Mouse (Mus musculus) liver, embryonic 16.5 days (tissue): ENCODE measurements at regions not wholly inside any gene's neighbourhood (a gene's known extent, or its start where the extent isn't known, plus 50 kb on each side); places are given as distances from the start of the nearest gene placed in this dataset.

Experiments used
- ATAC-seq: fragments of 200-750 bp; cut with Nextera tagmentation; 2 replicates; pipeline ENCODE4 v1.8.0; 2017; ENCODE audit warnings: low read depth, mild to moderate bottlenecking, moderate number of reproducible peaks, moderate library complexity
- H3K27ac ChIP-seq: fragments of 300-500 bp; sonication (generic); 2 replicates; pipeline ENCODE4 v1.5.1; 2014; ENCODE audit warnings: mild to moderate bottlenecking, low read length
- H3K27me3 ChIP-seq: fragments of 300-500 bp; sonication (generic); 2 replicates; pipeline ENCODE4 v1.6.1; 2014; ENCODE audit warnings: low read depth, low read length, mixed read lengths; ENCODE audit not compliant: control insufficient read depth, insufficient read depth
- H3K36me3 ChIP-seq: fragments of 300-500 bp; sonication (generic); 2 replicates; pipeline ENCODE4 v1.6.1; 2014; ENCODE audit warnings: mild to moderate bottlenecking; ENCODE audit not compliant: control insufficient read depth, insufficient read depth
- H3K4me1 ChIP-seq: fragments of 300-500 bp; sonication (generic); 2 replicates; pipeline ENCODE4 v1.6.1; 2014; ENCODE audit warnings: low read depth, low read length, mixed read lengths; ENCODE audit not compliant: control insufficient read depth
- H3K4me2 ChIP-seq: fragments of 300-500 bp; sonication (generic); 2 replicates; pipeline ENCODE4 v1.6.1; 2014; ENCODE audit warnings: low read depth, low read length, mixed read lengths
- H3K4me3 ChIP-seq: fragments of 300-500 bp; sonication (generic); 2 replicates; pipeline ENCODE4 v1.5.1; 2014; ENCODE audit warnings: low read depth, mild to moderate bottlenecking, low read length
- H3K9ac ChIP-seq: fragments of 300-500 bp; sonication (generic); 2 replicates; pipeline ENCODE4 v1.6.1; 2014; ENCODE audit warnings: low read depth, low read length
- H3K9me3 ChIP-seq: fragments of 300-500 bp; sonication (generic); replicated peaks from 2 replicates; pipeline ENCODE4 v1.6.1; 2016; ENCODE audit warnings: low read length; ENCODE audit not compliant: control insufficient read depth
- WGBS: fragments of 180-500 bp; shearing (Covaris S2); extraction: QIAGEN DNeasy Blood & Tissue Kit; methylation state at CpG from one replicate; pipeline ENCODE4 v1.1.7; 2014; ENCODE audit not compliant: insufficient replicate concordance; 5-methylcytosine and 5-hydroxymethylcytosine counted together

- H3K4me1 ChIP-seq = no peaks in the 10 kb centered on the region
- H3K36me3 ChIP-seq = no peaks in the 10 kb centered on the region
- no peak overlapping the region for H3K27ac ChIP-seq
- ATAC-seq = no peak
- H3K9ac ChIP-seq = no peak overlapping the region
- H3K4me2 ChIP-seq = no peak overlapping the region
- H3K9me3 ChIP-seq = no peaks in the 10 kb centered on the region
- WGBS = 25% methylated on average over 6 of the region's 6 CpGs
- H3K27me3 ChIP-seq = no peaks in the 10 kb centered on the region
- H3K4me3 ChIP-seq = no peak overlapping the region
These were observed 246.1 kb downstream of the Hivep2 start for GRCm38 (mm10) chr10:14211926-14212325.

GRCm38 (mm10) chr10:14211481-14211880 lies 245.6 kb downstream of the Hivep2 start:
- ATAC-seq = no peak
- no peak overlapping the region for H3K4me3 ChIP-seq
- H3K9me3 ChIP-seq = no peaks in the 10 kb centered on the region
- no peaks in the 10 kb centered on the region for H3K4me1 ChIP-seq
- H3K4me2 ChIP-seq = no peak overlapping the region
- H3K27me3 ChIP-seq = no peaks in the 10 kb centered on the region
- H3K9ac ChIP-seq = no peak overlapping the region
- WGBS = 21% methylated on average over 6 of the region's 6 CpGs
- no peak overlapping the region for H3K27ac ChIP-seq
- no peaks in the 10 kb centered on the region for H3K36me3 ChIP-seq

DNA sequence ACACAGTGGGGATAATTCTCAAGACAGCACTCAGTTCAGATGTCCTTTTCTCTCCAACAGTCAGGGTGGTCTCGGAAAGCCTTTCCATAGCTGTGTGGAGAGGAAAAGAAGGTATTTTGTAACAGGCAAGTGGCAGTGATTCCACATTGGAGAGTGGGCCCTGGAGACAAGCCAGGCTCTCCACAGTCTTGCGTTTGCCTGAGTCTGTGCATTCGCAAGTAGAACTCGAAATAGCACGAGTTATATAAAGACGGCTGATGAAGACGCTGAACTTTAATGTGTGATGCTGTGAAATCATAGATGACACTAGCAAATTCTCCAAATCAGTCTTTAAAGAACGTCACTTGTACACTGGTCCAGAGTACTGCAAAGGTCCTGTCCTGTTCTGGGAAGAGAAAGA lies 244.6 kb downstream of the Hivep2 start:
- WGBS = 66% methylated on average over 8 of the region's 8 CpGs
- no peak for ATAC-seq
- Histone ChIP-seq H3K4me1 (no peaks in the 10 kb centered on the region), H3K4me3 (no peak overlapping the region), H3K4me2 (no peak overlapping the region), H3K27me3 (no peaks in the 10 kb centered on the region), H3K36me3 (no peaks in the 10 kb centered on the region), H3K9ac (no peak overlapping the region), H3K27ac (no peak overlapping the region), H3K9me3 (no peaks in the 10 kb centered on the region)

- no peaks in the 10 kb centered on the region for H3K9me3 ChIP-seq
- no peak overlapping the region for H3K4me3 ChIP-seq
- H3K27ac ChIP-seq = no peak overlapping the region
- H3K9ac ChIP-seq = no peak overlapping the region
- no peak overlapping the region for H3K4me2 ChIP-seq
- H3K27me3 ChIP-seq = no peaks in the 10 kb centered on the region
- 45% methylated on average over 6 of the region's 6 CpGs for WGBS
- H3K36me3 ChIP-seq = no peaks in the 10 kb centered on the region
- H3K4me1 ChIP-seq = no peaks in the 10 kb centered on the region
- no peak for ATAC-seq
These were observed 244.2 kb downstream of the Hivep2 start for GRCm38 (mm10) chr10:14210045-14210444.

DNA sequence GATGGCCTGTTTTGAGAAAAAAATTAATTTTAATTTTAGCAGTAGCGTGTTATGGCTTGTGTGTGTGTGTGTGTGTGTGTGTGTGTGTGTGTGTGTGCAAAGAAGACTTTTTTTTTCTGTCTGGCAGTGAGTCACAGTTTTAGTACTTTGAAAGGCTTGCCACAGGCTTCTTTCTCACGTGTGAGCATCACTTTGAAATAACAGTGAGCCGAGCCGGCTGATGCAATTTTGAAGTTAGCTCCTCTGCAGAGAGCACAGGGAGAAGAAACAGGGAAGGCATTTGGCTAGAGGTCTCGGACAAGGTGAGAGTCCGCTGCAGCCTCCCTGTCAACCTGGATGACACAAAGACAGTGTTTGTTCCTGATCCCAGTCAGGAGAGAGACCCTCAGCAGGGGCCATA lies 242.3 kb downstream of the Hivep2 start:
- no peak for ATAC-seq
- no peaks in the 10 kb centered on the region for H3K4me1 ChIP-seq
- 54% methylated on average over 6 of the region's 6 CpGs for whole genome bisulfite sequencing

DNA sequence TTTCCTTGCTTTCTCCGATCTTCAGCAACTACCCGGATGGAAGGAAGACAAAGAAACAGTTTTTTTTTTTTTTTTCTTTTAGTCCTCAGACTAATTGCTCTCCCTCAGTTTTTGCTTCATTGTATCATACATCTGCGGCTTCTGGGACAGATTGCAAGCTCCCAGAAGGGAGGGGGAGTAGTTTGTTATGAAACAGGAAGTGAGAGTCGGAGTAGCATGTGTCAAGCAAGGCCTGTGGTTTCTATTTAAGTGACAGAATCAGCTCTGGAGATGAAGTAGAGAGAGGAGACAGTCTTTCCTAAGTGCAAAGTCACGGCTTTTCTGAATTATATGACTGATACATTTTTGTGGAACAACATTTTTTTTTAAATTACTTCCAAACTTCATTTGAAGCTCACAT lies 241.7 kb downstream of the Hivep2 start:
- 0 out of 2 replicates have a peak, but pooled peaks have one; percentile 21 for ATAC-seq
- H3K4me3 ChIP-seq = no peak overlapping the region
- no peak overlapping the region for H3K9ac ChIP-seq
- no peaks in the 10 kb centered on the region for H3K36me3 ChIP-seq
- no peak overlapping the region for H3K4me2 ChIP-seq
- no peaks in the 10 kb centered on the region for H3K4me1 ChIP-seq
- H3K27ac ChIP-seq = no peak overlapping the region
- 14% methylated on average over 5 of the region's 5 CpGs for WGBS
- no peaks in the 10 kb centered on the region for H3K27me3 ChIP-seq
- H3K9me3 ChIP-seq = no peaks in the 10 kb centered on the region

More for the DNA sequence above, 242.3 kb downstream of the Hivep2 start:
- H3K27ac ChIP-seq = no peak overlapping the region
- no peaks in the 10 kb centered on the region for H3K27me3 ChIP-seq
- H3K36me3 ChIP-seq = no peaks in the 10 kb centered on the region
- no peaks in the 10 kb centered on the region for H3K9me3 ChIP-seq
- H3K4me3 ChIP-seq = no peak overlapping the region
- no peak overlapping the region for H3K9ac ChIP-seq
- H3K4me2 ChIP-seq = no peak overlapping the region

DNA sequence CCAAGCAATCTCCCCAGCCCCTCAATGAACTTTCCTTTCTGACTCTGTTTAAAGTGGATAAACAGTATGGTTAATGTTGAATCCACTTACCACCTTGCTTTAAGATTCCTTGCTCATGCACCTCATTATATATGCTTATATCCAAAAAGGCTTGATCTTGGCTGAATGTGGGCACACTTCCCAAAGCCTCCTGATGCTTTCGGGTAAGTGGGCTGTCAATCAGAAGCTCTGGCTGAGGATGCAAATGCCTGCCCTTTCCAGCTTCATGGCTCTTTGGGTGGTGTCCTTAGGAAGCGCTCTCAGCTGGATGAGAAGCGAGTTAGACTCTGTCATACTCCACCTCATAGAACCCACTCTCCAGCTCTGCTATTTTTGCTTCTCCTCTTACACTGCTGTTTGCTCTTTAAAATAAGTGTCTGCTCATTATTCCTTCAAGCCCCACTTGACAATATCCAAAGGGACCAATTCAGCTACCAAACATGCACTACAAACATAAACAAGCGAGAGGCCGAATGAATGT lies 241.2 kb downstream of the Hivep2 start:
- ATAC-seq = no peak

More for the DNA sequence above, 241.2 kb downstream of the Hivep2 start:
- Histone ChIP-seq H3K4me3 (no peak overlapping the region), H3K4me1 (no peaks in the 10 kb centered on the region), H3K27ac (no peak overlapping the region), H3K9ac (no peak overlapping the region), H3K9me3 (no peaks in the 10 kb centered on the region), H3K27me3 (no peaks in the 10 kb centered on the region), H3K4me2 (no peak overlapping the region), H3K36me3 (no peaks in the 10 kb centered on the region)
- WGBS = 50% methylated on average over 5 of the region's 5 CpGs
